Mouse (Mus musculus): ENCODE measurements around the gene Olfr948. TPM values are rescaled to one million over a fixed set of nuclear protein-coding genes. Genes with fewer than 3 reads are reported as not detected.

Gene Olfr948
- not detected in 2 replicates for polyA plus RNA-seq (2014; fragmentation: Nextera tagmentation; extraction: Ambion mirVana)

- no peaks in the 10 kb centered on the region for H3K9me3 ChIP-seq (replicated peaks; ENCODE audit: control insufficient read depth, low read length)
- ATAC-seq (replicated peaks; ENCODE audit: insufficient number of reproducible peaks, low FRiP score, low TSS enrichment, low read depth): no peak
- H3K4me2 ChIP-seq (ENCODE audit: low read depth, low read length): no peak within 1 kb of the TSS
- no peak within 1 kb of the TSS for H3K9ac ChIP-seq (replicated peaks; ENCODE audit: low read length)
- H3K36me3 ChIP-seq (replicated peaks; ENCODE audit: control insufficient read depth, insufficient read depth, low read depth, low read length): no peaks in the 10 kb centered on the region
- H3K4me3 ChIP-seq (ENCODE audit: low read depth, low read length): no peak within 1 kb of the TSS
- DNase-seq (ENCODE audit: low spot score): no peak
- no peaks in the 10 kb centered on the region for H3K27me3 ChIP-seq (ENCODE audit: control insufficient read depth, insufficient read depth, low read length)
- no peak within 1 kb of the TSS for H3K27ac ChIP-seq (replicated peaks; ENCODE audit: low read depth, low read length)
- H3K4me1 ChIP-seq (ENCODE audit: control insufficient read depth, insufficient read depth, low read length): no peaks in the 10 kb centered on the region
Observed at GRCm38 (mm10) chr9:39325945-39326344, at the start of gene Olfr948. Gene Olfr948 (minus strand): TSS chr9:39326045.

GRCm38 (mm10) chr9:39287136-39287535 is 38.7 kb downstream of the Olfr948 start:
- Histone ChIP-seq H3K9ac (replicated peaks; ENCODE audit: low read length) (no peak overlapping the region), H3K4me1 (ENCODE audit: control insufficient read depth, insufficient read depth, low read length) (no peaks in the 10 kb centered on the region), H3K4me2 (ENCODE audit: low read depth, low read length) (no peak overlapping the region), H3K27ac (replicated peaks; ENCODE audit: low read depth, low read length) (no peak overlapping the region), H3K27me3 (ENCODE audit: control insufficient read depth, insufficient read depth, low read length) (no peaks in the 10 kb centered on the region), H3K36me3 (replicated peaks; ENCODE audit: control insufficient read depth, insufficient read depth, low read depth, low read length) (no peaks in the 10 kb centered on the region), H3K4me3 (ENCODE audit: low read depth, low read length) (no peak overlapping the region), H3K9me3 (replicated peaks; ENCODE audit: control insufficient read depth, low read length) (no peaks in the 10 kb centered on the region)
- 76% methylated on average over 2 of the region's 2 CpGs for WGBS
- ATAC-seq (replicated peaks; ENCODE audit: insufficient number of reproducible peaks, low FRiP score, low TSS enrichment, low read depth) (no peak), DNase-seq (ENCODE audit: low spot score) (no peak)

GRCm38 (mm10) chr9:39276718-39277117 is 49.1 kb downstream of the Olfr948 start, which contains the start of gene Olfr945:
Gene Olfr945 (minus strand): TSS chr9:39276818.
- Histone ChIP-seq H3K27ac (replicated peaks; ENCODE audit: low read depth, low read length) (no peak within 1 kb of the TSS), H3K27me3 (ENCODE audit: control insufficient read depth, insufficient read depth, low read length) (no peaks in the 10 kb centered on the region), H3K9ac (replicated peaks; ENCODE audit: low read length) (no peak within 1 kb of the TSS), H3K36me3 (replicated peaks; ENCODE audit: control insufficient read depth, insufficient read depth, low read depth, low read length) (no peaks in the 10 kb centered on the region), H3K9me3 (replicated peaks; ENCODE audit: control insufficient read depth, low read length) (no peaks in the 10 kb centered on the region), H3K4me2 (ENCODE audit: low read depth, low read length) (no peak within 1 kb of the TSS), H3K4me3 (ENCODE audit: low read depth, low read length) (no peak within 1 kb of the TSS), H3K4me1 (ENCODE audit: control insufficient read depth, insufficient read depth, low read length) (no peaks in the 10 kb centered on the region)
- no peak for ATAC-seq (replicated peaks; ENCODE audit: insufficient number of reproducible peaks, low FRiP score, low TSS enrichment, low read depth)
- WGBS: 74% methylated on average over 3 of the region's 3 CpGs
- no peak for DNase-seq (ENCODE audit: low spot score)

Other genes with a start within 250 kb of the Olfr948 start
- not detected in 2 replicates for gene Olfr938, start 247.2 kb downstream of the Olfr948 start, polyA plus RNA-seq (2014; fragmentation: Nextera tagmentation; extraction: Ambion mirVana)
- not detected in 2 replicates for gene Olfr27, start 197.9 kb downstream of the Olfr948 start, polyA plus RNA-seq (2014; fragmentation: Nextera tagmentation; extraction: Ambion mirVana)
- not detected in 2 replicates for gene Olfr943, start 159.7 kb downstream of the Olfr948 start, polyA plus RNA-seq (2014; fragmentation: Nextera tagmentation; extraction: Ambion mirVana)
- not detected in 2 replicates for gene Olfr944, start 124.1 kb downstream of the Olfr948 start, polyA plus RNA-seq (2014; fragmentation: Nextera tagmentation; extraction: Ambion mirVana)
- gene Olfr1537, start 76.1 kb downstream of the Olfr948 start, polyA plus RNA-seq (2014; fragmentation: Nextera tagmentation; extraction: Ambion mirVana): not detected in 2 replicates
- not detected in 2 replicates for gene Olfr945, start 49.2 kb downstream of the Olfr948 start, polyA plus RNA-seq (2014; fragmentation: Nextera tagmentation; extraction: Ambion mirVana)
- gene Olfr951, start 61.4 kb upstream of the Olfr948 start, polyA plus RNA-seq (2014; fragmentation: Nextera tagmentation; extraction: Ambion mirVana): not detected in 2 replicates
- gene Olfr952, start 101.1 kb upstream of the Olfr948 start, polyA plus RNA-seq (2014; fragmentation: Nextera tagmentation; extraction: Ambion mirVana): not detected in 2 replicates
- not detected in 2 replicates for gene Olfr954, start 130.7 kb upstream of the Olfr948 start, polyA plus RNA-seq (2014; fragmentation: Nextera tagmentation; extraction: Ambion mirVana)
- gene Olfr955, start 145.9 kb upstream of the Olfr948 start, polyA plus RNA-seq (2014; fragmentation: Nextera tagmentation; extraction: Ambion mirVana): not detected in 2 replicates
- not detected in 2 replicates for gene Olfr44, start 167.9 kb upstream of the Olfr948 start, polyA plus RNA-seq (2014; fragmentation: Nextera tagmentation; extraction: Ambion mirVana)
- not detected in 2 replicates for gene Olfr957, start 189.8 kb upstream of the Olfr948 start, polyA plus RNA-seq (2014; fragmentation: Nextera tagmentation; extraction: Ambion mirVana)
- not detected in 2 replicates for gene Olfr958, start 228.0 kb upstream of the Olfr948 start, polyA plus RNA-seq (2014; fragmentation: Nextera tagmentation; extraction: Ambion mirVana)
- not detected in 2 replicates for gene Olfr959, start 249.5 kb upstream of the Olfr948 start, polyA plus RNA-seq (2014; fragmentation: Nextera tagmentation; extraction: Ambion mirVana)

Measured in embryonic facial prominence, embryonic 11.5 days (tissue).